Mouse (Mus musculus): ENCODE data around the gene 9030624G23Rik.
"Not testable (repeated sequence)": the region's sequence is repeated elsewhere in the genome, so short reads cannot be mapped to it uniquely, and the experiment has no call there.

The 9030624G23Rik gene

DNA sequence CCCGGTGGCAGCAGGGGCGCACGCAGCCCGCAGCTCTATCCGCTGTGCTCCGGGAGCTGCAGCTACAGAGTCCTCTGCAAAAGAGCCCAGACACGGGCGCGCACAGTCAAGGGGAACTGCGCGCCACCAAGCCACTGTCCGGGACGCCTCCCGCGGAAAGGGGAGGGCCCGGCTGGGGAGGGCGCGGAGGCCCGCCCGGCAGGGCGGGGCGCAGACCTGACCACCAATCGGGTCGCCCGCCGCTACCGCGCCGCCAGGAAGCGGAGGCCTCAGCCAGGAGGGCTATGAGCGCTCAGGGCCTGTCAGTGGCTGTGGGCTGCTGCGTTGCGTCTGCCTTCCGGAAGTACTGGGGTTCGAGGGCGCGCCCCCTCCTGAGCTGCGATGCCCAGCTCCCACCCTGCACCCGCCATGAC lies at the start of gene 9030624G23Rik:
9030624G23Rik (minus strand) TSS at position 139 of the 413 bp plus-strand sequence.
- not testable (repeated sequence) for DNase-seq (ENCODE audit: low read depth, low spot score)

DNA sequence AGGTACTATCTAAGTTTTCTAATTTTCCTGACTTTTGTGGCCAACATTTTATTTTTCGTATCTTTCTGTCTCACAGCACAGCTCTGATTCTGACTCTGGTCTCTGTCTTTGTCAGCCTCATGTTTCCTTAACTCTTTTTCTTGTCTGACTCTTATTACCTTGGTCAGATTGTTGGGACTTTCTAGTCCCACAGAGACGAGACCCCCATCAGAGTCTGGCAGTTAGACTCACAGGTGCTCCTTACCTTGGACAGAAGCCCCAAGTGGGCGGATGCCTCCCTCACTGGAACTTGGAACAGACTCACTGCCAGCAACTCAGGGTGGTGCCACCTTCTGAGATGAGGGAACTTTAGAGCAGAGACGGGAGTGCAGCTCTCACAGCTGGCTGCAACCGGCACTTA lies 13.9 kb downstream of the 9030624G23Rik start:
- not testable (repeated sequence) for DNase-seq (ENCODE audit: low read depth, low spot score)
